Mouse (Mus musculus) gastrocnemius, adult 18-20 months (tissue): ENCODE results near the gene Krcc1. TPM values are rescaled to one million over a fixed set of nuclear protein-coding genes. Genes with fewer than 3 reads are reported as not detected.

Experiments
- DNase-seq: peaks from one replicate; pipeline ENCODE4 v3.0.0; 2021; ENCODE audit warnings: low spot score
- long read RNA-seq, 2 experiments: library from polyadenylated mRNA; stranded (forward); transcript quantifications; one replicate each; pipeline ENCODE4 v2.0.0; 2021
- total RNA-seq, 2 experiments: library from RNA; stranded (reverse); gene quantifications; 2 replicates each; pipeline ENCODE4 v1.2.3; 2021

Krcc1 gene
- total RNA-seq, result 10 to 100 TPM; 26.4 to 36.1 TPM
- long read RNA-seq, experiment 1, transcript Krcc1-203 (3 exons, 1,687 nt), result major isoform, 25 of 29 reads
- long read RNA-seq, experiment 1, partial matches to known transcripts, result 0 of 29 reads
- long read RNA-seq, experiment 1, other reads (novel, unspliced or antisense), result 4 of 29 reads
- long read RNA-seq, experiment 2, transcript Krcc1-203 (3 exons, 1,687 nt), result major isoform, 26 of 26 reads
- long read RNA-seq, experiment 2, partial matches to known transcripts, result 0 of 26 reads
- long read RNA-seq, experiment 2, other reads (novel, unspliced or antisense), result 0 of 26 reads

- peak; percentile 98 for DNase-seq
Observed at GRCm38 (mm10) chr6:71271389-71272315, at the start of gene Krcc1. TSS of gene Krcc1 (plus strand) at chr6:71271677.

- peak; percentile 29 for DNase-seq
Observed at GRCm38 (mm10) chr6:71224184-71224943, 47.1 kb upstream of the Krcc1 start.

- no peak for DNase-seq
Observed at GRCm38 (mm10) chr6:71226544-71226943, 44.9 kb upstream of the Krcc1 start.

GRCm38 (mm10) chr6:71227157-71227770 is 44.2 kb upstream of the Krcc1 start:
- no peak for DNase-seq

- no peak for DNase-seq
Observed at GRCm38 (mm10) chr6:71235121-71235520, 36.4 kb upstream of the Krcc1 start.

- DNase-seq, result no peak
Observed at GRCm38 (mm10) chr6:71235944-71236343, 35.5 kb upstream of the Krcc1 start.

- no peak for DNase-seq
Observed at GRCm38 (mm10) chr6:71236506-71236905, 35.0 kb upstream of the Krcc1 start.

- DNase-seq, result no peak
Observed at GRCm38 (mm10) chr6:71237031-71237431, 34.4 kb upstream of the Krcc1 start.

GRCm38 (mm10) chr6:71239069-71239750 is 32.3 kb upstream of the Krcc1 start:
- DNase-seq, result peak; percentile 40

- DNase-seq, result no peak
Observed at GRCm38 (mm10) chr6:71240831-71241230, 30.6 kb upstream of the Krcc1 start.

- DNase-seq, result no peak
Observed at GRCm38 (mm10) chr6:71242811-71243210, 28.7 kb upstream of the Krcc1 start.

- no peak for DNase-seq
Observed at GRCm38 (mm10) chr6:71243258-71243657, 28.2 kb upstream of the Krcc1 start.

GRCm38 (mm10) chr6:71248420-71248819 is 23.1 kb upstream of the Krcc1 start:
- no peak for DNase-seq

GRCm38 (mm10) chr6:71249615-71250014 is 21.9 kb upstream of the Krcc1 start:
- no peak for DNase-seq

- no peak for DNase-seq
Observed at GRCm38 (mm10) chr6:71250951-71251350, 20.5 kb upstream of the Krcc1 start.

- no peak for DNase-seq
Observed at GRCm38 (mm10) chr6:71254456-71254855, 17.0 kb upstream of the Krcc1 start.

GRCm38 (mm10) chr6:71256166-71256565 is 15.3 kb upstream of the Krcc1 start:
- DNase-seq, result no peak

GRCm38 (mm10) chr6:71257375-71257774 is 14.1 kb upstream of the Krcc1 start:
- DNase-seq, result no peak

GRCm38 (mm10) chr6:71258562-71258961 is 12.9 kb upstream of the Krcc1 start:
- no peak for DNase-seq

- no peak for DNase-seq
Observed at GRCm38 (mm10) chr6:71259166-71259565, 12.3 kb upstream of the Krcc1 start.
